Mouse (Mus musculus): ENCODE data around the gene Tchp. TPM values are rescaled to one million over a fixed set of nuclear protein-coding genes. Genes with fewer than 3 reads are reported as not detected.

Tchp gene
- polyA plus RNA-seq, 1 experiment from 2014 or later: 14.5 TPM

- Histone ChIP-seq H3K36me3 (ENCODE audit: control insufficient read depth, insufficient read depth, low read length) (peaks cover 31% of the 10 kb centered on the region), H3K4me3 (ENCODE audit: low read depth, low read length) (no peak overlapping the region), H3K27me3 (ENCODE audit: control insufficient read depth, insufficient read depth, low read length) (no peaks in the 10 kb centered on the region), H3K4me2 (ENCODE audit: low read depth, severe bottlenecking) (no peak overlapping the region), H3K9ac (ENCODE audit: low read length) (no peak overlapping the region), H3K9me3 (ENCODE audit: control insufficient read depth, low read length) (no peaks in the 10 kb centered on the region), H3K4me1 (ENCODE audit: control insufficient read depth, insufficient read depth, low read length) (no peaks in the 10 kb centered on the region), H3K27ac (replicated peaks; ENCODE audit: low read depth, low read length) (no peak overlapping the region)
- WGBS: 89% methylated on average over 21 of the region's 21 CpGs
- DNase-seq (ENCODE audit: low spot score) (no peak), ATAC-seq (ENCODE audit: insufficient number of reproducible peaks, low FRiP score, low TSS enrichment, low read depth) (no peak)
Measured at GRCm38 (mm10) chr5:114737090-114737887, 29.7 kb downstream of the Tchp start.

GRCm38 (mm10) chr5:114738707-114739241 is 31.2 kb downstream of the Tchp start:
- H3K4me2 ChIP-seq (ENCODE audit: low read depth, severe bottlenecking): no peak overlapping the region
- no peak for DNase-seq (ENCODE audit: low spot score)
- H3K9ac ChIP-seq (ENCODE audit: low read length): no peak overlapping the region
- no peak overlapping the region for H3K4me3 ChIP-seq (ENCODE audit: low read depth, low read length)
- 91% methylated on average over 12 of the region's 12 CpGs for WGBS
- no peak for ATAC-seq (ENCODE audit: insufficient number of reproducible peaks, low FRiP score, low TSS enrichment, low read depth)
- peaks cover 28% of the 10 kb centered on the region for H3K36me3 ChIP-seq (ENCODE audit: control insufficient read depth, insufficient read depth, low read length)
- H3K4me1 ChIP-seq (ENCODE audit: control insufficient read depth, insufficient read depth, low read length): no peaks in the 10 kb centered on the region
- no peaks in the 10 kb centered on the region for H3K9me3 ChIP-seq (ENCODE audit: control insufficient read depth, low read length)
- H3K27me3 ChIP-seq (ENCODE audit: control insufficient read depth, insufficient read depth, low read length): no peaks in the 10 kb centered on the region
- no peak overlapping the region for H3K27ac ChIP-seq (replicated peaks; ENCODE audit: low read depth, low read length)

- Histone ChIP-seq H3K9me3 (ENCODE audit: control insufficient read depth, low read length) (no peaks in the 10 kb centered on the region), H3K9ac (ENCODE audit: low read length) (no peak overlapping the region), H3K4me3 (ENCODE audit: low read depth, low read length) (no peak overlapping the region), H3K4me2 (ENCODE audit: low read depth, severe bottlenecking) (no peak overlapping the region), H3K36me3 (ENCODE audit: control insufficient read depth, insufficient read depth, low read length) (peaks cover 37% of the 10 kb centered on the region), H3K27me3 (ENCODE audit: control insufficient read depth, insufficient read depth, low read length) (no peaks in the 10 kb centered on the region), H3K27ac (replicated peaks; ENCODE audit: low read depth, low read length) (no peak overlapping the region), H3K4me1 (ENCODE audit: control insufficient read depth, insufficient read depth, low read length) (no peaks in the 10 kb centered on the region)
- ATAC-seq (ENCODE audit: insufficient number of reproducible peaks, low FRiP score, low TSS enrichment, low read depth) (no peak), DNase-seq (ENCODE audit: low spot score) (no peak)
- 81% methylated on average over 4 of the region's 4 CpGs for WGBS
Measured at GRCm38 (mm10) chr5:114740595-114740994, 33.0 kb downstream of the Tchp start.

GRCm38 (mm10) chr5:114742572-114742971 is 35.0 kb downstream of the Tchp start:
- Histone ChIP-seq H3K4me3 (ENCODE audit: low read depth, low read length) (no peak overlapping the region), H3K27me3 (ENCODE audit: control insufficient read depth, insufficient read depth, low read length) (no peaks in the 10 kb centered on the region), H3K9me3 (ENCODE audit: control insufficient read depth, low read length) (no peaks in the 10 kb centered on the region), H3K27ac (replicated peaks; ENCODE audit: low read depth, low read length) (no peak overlapping the region), H3K36me3 (ENCODE audit: control insufficient read depth, insufficient read depth, low read length) (peaks cover 26% of the 10 kb centered on the region), H3K4me1 (ENCODE audit: control insufficient read depth, insufficient read depth, low read length) (no peaks in the 10 kb centered on the region), H3K9ac (ENCODE audit: low read length) (no peak overlapping the region), H3K4me2 (ENCODE audit: low read depth, severe bottlenecking) (no peak overlapping the region)
- WGBS: 89% methylated on average over 10 of the region's 10 CpGs
- ATAC-seq (ENCODE audit: insufficient number of reproducible peaks, low FRiP score, low TSS enrichment, low read depth) (no peak), DNase-seq (ENCODE audit: low spot score) (no peak)

- no peaks in the 10 kb centered on the region for H3K4me1 ChIP-seq (ENCODE audit: control insufficient read depth, insufficient read depth, low read length)
- H3K9me3 ChIP-seq (ENCODE audit: control insufficient read depth, low read length): no peaks in the 10 kb centered on the region
- DNase-seq (ENCODE audit: low spot score): no peak
- H3K36me3 ChIP-seq (ENCODE audit: control insufficient read depth, insufficient read depth, low read length): peaks cover 25% of the 10 kb centered on the region
- H3K27me3 ChIP-seq (ENCODE audit: control insufficient read depth, insufficient read depth, low read length): no peaks in the 10 kb centered on the region
- WGBS: 94% methylated on average over 13 of the region's 13 CpGs
- H3K27ac ChIP-seq (replicated peaks; ENCODE audit: low read depth, low read length): no peak overlapping the region
- no peak for ATAC-seq (ENCODE audit: insufficient number of reproducible peaks, low FRiP score, low TSS enrichment, low read depth)
- H3K4me2 ChIP-seq (ENCODE audit: low read depth, severe bottlenecking): no peak overlapping the region
- no peak overlapping the region for H3K4me3 ChIP-seq (ENCODE audit: low read depth, low read length)
- H3K9ac ChIP-seq (ENCODE audit: low read length): no peak overlapping the region
Measured at GRCm38 (mm10) chr5:114742998-114743696, 35.6 kb downstream of the Tchp start.

- ATAC-seq (ENCODE audit: insufficient number of reproducible peaks, low FRiP score, low TSS enrichment, low read depth): no peak
- Histone ChIP-seq H3K4me2 (ENCODE audit: low read depth, severe bottlenecking) (no peak overlapping the region), H3K4me1 (ENCODE audit: control insufficient read depth, insufficient read depth, low read length) (no peaks in the 10 kb centered on the region), H3K36me3 (ENCODE audit: control insufficient read depth, insufficient read depth, low read length) (peaks cover 28% of the 10 kb centered on the region), H3K27ac (replicated peaks; ENCODE audit: low read depth, low read length) (no peak overlapping the region), H3K27me3 (ENCODE audit: control insufficient read depth, insufficient read depth, low read length) (no peaks in the 10 kb centered on the region), H3K9me3 (ENCODE audit: control insufficient read depth, low read length) (no peaks in the 10 kb centered on the region), H3K4me3 (ENCODE audit: low read depth, low read length) (no peak overlapping the region), H3K9ac (ENCODE audit: low read length) (no peak overlapping the region)
- DNase-seq (ENCODE audit: low spot score): no peak
- WGBS: 93% methylated on average over 8 of the region's 8 CpGs
Measured at GRCm38 (mm10) chr5:114743697-114744090, 36.1 kb downstream of the Tchp start.

GRCm38 (mm10) chr5:114745581-114745980 is 38.0 kb downstream of the Tchp start:
- no peak overlapping the region for H3K9ac ChIP-seq (ENCODE audit: low read length)
- DNase-seq (ENCODE audit: low spot score) (no peak), ATAC-seq (ENCODE audit: insufficient number of reproducible peaks, low FRiP score, low TSS enrichment, low read depth) (no peak)
- H3K4me2 ChIP-seq (ENCODE audit: low read depth, severe bottlenecking): no peak overlapping the region
- H3K27me3 ChIP-seq (ENCODE audit: control insufficient read depth, insufficient read depth, low read length): no peaks in the 10 kb centered on the region
- no peak overlapping the region for H3K27ac ChIP-seq (replicated peaks; ENCODE audit: low read depth, low read length)
- H3K9me3 ChIP-seq (ENCODE audit: control insufficient read depth, low read length): no peaks in the 10 kb centered on the region
- WGBS: 85% methylated on average over 5 of the region's 5 CpGs
- H3K36me3 ChIP-seq (ENCODE audit: control insufficient read depth, insufficient read depth, low read length): peaks cover 28% of the 10 kb centered on the region
- H3K4me1 ChIP-seq (ENCODE audit: control insufficient read depth, insufficient read depth, low read length): no peaks in the 10 kb centered on the region
- no peak overlapping the region for H3K4me3 ChIP-seq (ENCODE audit: low read depth, low read length)

GRCm38 (mm10) chr5:114746886-114747285 is 39.3 kb downstream of the Tchp start:
- H3K36me3 ChIP-seq (ENCODE audit: control insufficient read depth, insufficient read depth, low read length): peaks cover 22% of the 10 kb centered on the region
- no peaks in the 10 kb centered on the region for H3K27me3 ChIP-seq (ENCODE audit: control insufficient read depth, insufficient read depth, low read length)
- no peaks in the 10 kb centered on the region for H3K9me3 ChIP-seq (ENCODE audit: control insufficient read depth, low read length)
- H3K4me1 ChIP-seq (ENCODE audit: control insufficient read depth, insufficient read depth, low read length): no peaks in the 10 kb centered on the region
- ATAC-seq (ENCODE audit: insufficient number of reproducible peaks, low FRiP score, low TSS enrichment, low read depth) (no peak), DNase-seq (ENCODE audit: low spot score) (no peak)
- H3K4me2 ChIP-seq (ENCODE audit: low read depth, severe bottlenecking): no peak overlapping the region
- 95% methylated on average over 4 of the region's 4 CpGs for WGBS
- no peak overlapping the region for H3K4me3 ChIP-seq (ENCODE audit: low read depth, low read length)
- H3K9ac ChIP-seq (ENCODE audit: low read length): no peak overlapping the region
- H3K27ac ChIP-seq (replicated peaks; ENCODE audit: low read depth, low read length): no peak overlapping the region
